Mouse (Mus musculus): ENCODE measurements around the gene Itih5. TPM values are rescaled to one million over a fixed set of nuclear protein-coding genes. Genes with fewer than 3 reads are reported as not detected.

Gene Itih5
- total and polyA plus RNA-seq, 2 experiments from 2014 or later: 11.6 to 16.7 TPM

GRCm38 (mm10) chr2:10263909-10264489 is 110.6 kb downstream of the Itih5 start:
- TF ChIP-seq CTCF (IDR thresholded peaks at IDR 0.05; ENCODE audit: low read depth): no peak
- Histone ChIP-seq H3K36me3 (ENCODE audit: insufficient read depth, low read length) (no peaks in the 10 kb centered on the region), H3K27me3 (ENCODE audit: insufficient read depth, low read length) (no peaks in the 10 kb centered on the region), H3K9me3 (ENCODE audit: low read length) (no peaks in the 10 kb centered on the region), H3K9ac (replicated peaks; ENCODE audit: low read length) (no peak overlapping the region), H3K4me2 (ENCODE audit: low read depth, low read length) (no peak overlapping the region), H3K27ac (no peak overlapping the region), H3K4me3 (ENCODE audit: low read length) (no peak overlapping the region), H3K4me1 (ENCODE audit: insufficient read depth, low read length) (no peaks in the 10 kb centered on the region)
- ATAC-seq (no peak), DNase-seq (ENCODE audit: low spot score) (no peak)
- WGBS: 38% methylated on average over 7 of the region's 7 CpGs

DNA sequence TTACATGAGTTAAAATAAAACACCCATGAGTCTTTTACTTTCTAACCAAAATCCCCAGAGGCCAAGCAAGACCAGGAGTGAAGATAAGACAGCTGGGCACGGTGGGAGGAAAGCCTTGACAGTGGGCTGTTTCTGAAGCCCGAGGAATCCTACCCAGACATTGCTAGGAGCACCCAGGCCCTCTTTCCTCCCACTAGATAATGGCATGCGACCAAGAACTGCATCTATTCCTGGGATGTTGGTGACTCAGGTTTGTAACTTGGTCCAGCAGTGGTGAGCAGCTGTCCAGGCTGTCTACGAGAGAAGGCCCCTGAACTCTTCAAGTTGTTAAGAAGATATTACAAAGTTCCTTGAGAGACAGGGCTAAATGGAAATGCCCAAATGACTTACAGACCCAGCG is 112.5 kb downstream of the Itih5 start:
- Histone ChIP-seq H3K4me2 (ENCODE audit: low read depth, low read length) (no peak overlapping the region), H3K4me3 (ENCODE audit: low read length) (no peak overlapping the region), H3K9ac (replicated peaks; ENCODE audit: low read length) (no peak overlapping the region), H3K27me3 (ENCODE audit: insufficient read depth, low read length) (no peaks in the 10 kb centered on the region), H3K9me3 (ENCODE audit: low read length) (no peaks in the 10 kb centered on the region), H3K4me1 (ENCODE audit: insufficient read depth, low read length) (no peaks in the 10 kb centered on the region), H3K36me3 (ENCODE audit: insufficient read depth, low read length) (no peaks in the 10 kb centered on the region), H3K27ac (no peak overlapping the region)
- no peak for DNase-seq (ENCODE audit: low spot score)
- no peak for ATAC-seq
- TF ChIP-seq CTCF (IDR thresholded peaks at IDR 0.05; ENCODE audit: low read depth): no peak
- 80% methylated on average over 5 of the region's 5 CpGs for WGBS

GRCm38 (mm10) chr2:10272604-10273115 is 119.3 kb downstream of the Itih5 start:
- WGBS: 75% methylated on average over 9 of the region's 9 CpGs
- no peak for TF ChIP-seq CTCF (IDR thresholded peaks at IDR 0.05; ENCODE audit: low read depth)
- Histone ChIP-seq H3K27me3 (ENCODE audit: insufficient read depth, low read length) (no peaks in the 10 kb centered on the region), H3K9me3 (ENCODE audit: low read length) (no peaks in the 10 kb centered on the region), H3K4me3 (ENCODE audit: low read length) (no peak overlapping the region), H3K9ac (replicated peaks; ENCODE audit: low read length) (no peak overlapping the region), H3K27ac (no peak overlapping the region), H3K36me3 (ENCODE audit: insufficient read depth, low read length) (no peaks in the 10 kb centered on the region), H3K4me2 (ENCODE audit: low read depth, low read length) (no peak overlapping the region), H3K4me1 (ENCODE audit: insufficient read depth, low read length) (no peaks in the 10 kb centered on the region; the same call in 1 of the 2 replicates)
- no peak for ATAC-seq
- DNase-seq (ENCODE audit: low spot score): no peak

DNA sequence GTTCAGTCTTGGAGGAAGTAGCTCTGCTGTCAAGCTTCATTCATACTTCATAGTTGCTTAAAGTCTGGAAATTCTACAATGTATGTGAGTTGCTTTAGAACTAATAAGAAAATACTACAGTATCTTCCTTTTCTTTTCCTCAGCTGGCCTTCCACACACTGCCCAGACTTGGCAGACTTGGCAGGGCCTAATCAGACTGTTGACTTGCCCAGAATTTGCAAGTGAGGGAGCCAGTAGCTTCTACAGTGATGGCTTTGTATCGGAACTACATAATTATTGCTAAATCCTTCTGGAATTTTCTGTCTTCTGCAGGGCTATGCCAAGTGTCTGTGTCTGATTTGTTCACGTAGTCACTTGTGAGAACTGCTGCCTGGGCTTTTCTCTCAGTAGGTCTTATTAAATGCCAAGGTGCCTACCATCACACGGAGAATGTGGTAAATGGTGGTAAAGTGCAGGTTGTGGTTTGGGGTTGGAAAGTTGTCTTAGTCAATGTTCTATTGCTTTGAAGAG is 120.2 kb downstream of the Itih5 start:
- TF ChIP-seq CTCF (IDR thresholded peaks at IDR 0.05; ENCODE audit: low read depth): no peak
- H3K9me3 ChIP-seq (ENCODE audit: low read length): no peaks in the 10 kb centered on the region
- 60% methylated on average over 3 of the region's 3 CpGs for WGBS
- no peak overlapping the region for H3K9ac ChIP-seq (replicated peaks; ENCODE audit: low read length)
- ATAC-seq (no peak), DNase-seq (ENCODE audit: low spot score) (no peak)
- no peaks in the 10 kb centered on the region; the same call in 1 of the 2 replicates for H3K4me1 ChIP-seq (ENCODE audit: insufficient read depth, low read length)
- no peak overlapping the region for H3K4me3 ChIP-seq (ENCODE audit: low read length)
- no peak overlapping the region for H3K4me2 ChIP-seq (ENCODE audit: low read depth, low read length)
- H3K27ac ChIP-seq: no peak overlapping the region
- H3K27me3 ChIP-seq (ENCODE audit: insufficient read depth, low read length): no peaks in the 10 kb centered on the region
- no peaks in the 10 kb centered on the region for H3K36me3 ChIP-seq (ENCODE audit: insufficient read depth, low read length)

- whole genome bisulfite sequencing: 40% methylated on average over 2 of the region's 2 CpGs
- Histone ChIP-seq H3K4me1 (ENCODE audit: insufficient read depth, low read length) (no peaks in the 10 kb centered on the region; the same call in 1 of the 2 replicates), H3K9ac (replicated peaks; ENCODE audit: low read length) (no peak overlapping the region), H3K4me2 (ENCODE audit: low read depth, low read length) (no peak overlapping the region), H3K27ac (peak overlapping the region; percentile 20; the same call in 1 of the 2 replicates), H3K4me3 (ENCODE audit: low read length) (no peak overlapping the region), H3K27me3 (ENCODE audit: insufficient read depth, low read length) (no peaks in the 10 kb centered on the region), H3K9me3 (ENCODE audit: low read length) (no peaks in the 10 kb centered on the region), H3K36me3 (ENCODE audit: insufficient read depth, low read length) (no peaks in the 10 kb centered on the region)
- TF ChIP-seq CTCF (IDR thresholded peaks at IDR 0.05; ENCODE audit: low read depth): no peak
- ATAC-seq (peak; percentile 94), DNase-seq (ENCODE audit: low spot score) (peak; percentile 90)
Observed at GRCm38 (mm10) chr2:10276194-10276593, 122.8 kb downstream of the Itih5 start.

- no peaks in the 10 kb centered on the region for H3K36me3 ChIP-seq (ENCODE audit: insufficient read depth, low read length)
- TF ChIP-seq CTCF (IDR thresholded peaks at IDR 0.05; ENCODE audit: low read depth): no peak
- H3K27me3 ChIP-seq (ENCODE audit: insufficient read depth, low read length): no peaks in the 10 kb centered on the region
- H3K4me3 ChIP-seq (ENCODE audit: low read length): no peak overlapping the region
- no peaks in the 10 kb centered on the region for H3K4me1 ChIP-seq (ENCODE audit: insufficient read depth, low read length)
- H3K9ac ChIP-seq (replicated peaks; ENCODE audit: low read length): no peak overlapping the region
- H3K9me3 ChIP-seq (ENCODE audit: low read length): no peaks in the 10 kb centered on the region
- no peak overlapping the region for H3K27ac ChIP-seq
- ATAC-seq: no peak
- 43% methylated on average over 5 of the region's 5 CpGs for WGBS
- no peak overlapping the region for H3K4me2 ChIP-seq (ENCODE audit: low read depth, low read length)
- DNase-seq (ENCODE audit: low spot score): no peak
Observed at GRCm38 (mm10) chr2:10283686-10284085, 130.3 kb downstream of the Itih5 start.

DNA sequence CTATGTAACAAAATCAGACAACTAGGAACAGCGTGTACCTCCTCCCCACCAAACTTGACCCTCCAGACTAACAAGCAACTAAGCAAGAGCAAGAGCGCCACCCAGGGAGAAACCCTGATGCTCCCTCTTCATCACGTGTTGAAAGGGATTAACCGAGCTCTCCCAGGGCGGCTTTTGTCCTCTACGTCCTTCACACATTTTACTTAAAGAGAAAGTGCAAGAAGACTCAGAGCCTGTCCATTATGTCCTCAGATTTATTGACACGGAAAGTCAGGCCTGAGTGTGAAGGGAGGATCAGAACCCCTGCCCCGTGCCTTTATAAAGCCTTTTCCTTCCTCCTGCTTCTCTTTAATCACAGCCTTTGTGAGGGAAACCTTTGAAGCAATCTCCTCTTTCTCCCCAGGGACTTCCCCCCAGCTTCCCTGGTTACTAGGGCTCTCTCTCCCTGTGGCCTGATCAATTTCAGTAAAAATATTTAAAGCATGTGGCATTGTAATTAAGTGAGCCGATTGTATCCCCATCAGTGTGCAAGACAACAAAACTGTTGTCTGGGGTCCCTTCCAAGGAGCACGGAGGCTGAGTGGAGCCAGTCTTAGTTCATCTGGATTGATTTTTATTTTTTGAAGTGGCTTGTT is 131.4 kb downstream of the Itih5 start:
- Histone ChIP-seq H3K27me3 (ENCODE audit: insufficient read depth, low read length) (no peaks in the 10 kb centered on the region), H3K4me2 (ENCODE audit: low read depth, low read length) (no peak overlapping the region), H3K9ac (replicated peaks; ENCODE audit: low read length) (no peak overlapping the region), H3K4me1 (ENCODE audit: insufficient read depth, low read length) (no peaks in the 10 kb centered on the region), H3K9me3 (ENCODE audit: low read length) (no peaks in the 10 kb centered on the region), H3K4me3 (ENCODE audit: low read length) (no peak overlapping the region), H3K36me3 (ENCODE audit: insufficient read depth, low read length) (no peaks in the 10 kb centered on the region), H3K27ac (no peak overlapping the region)
- 10% methylated on average over 10 of the region's 10 CpGs for whole genome bisulfite sequencing
- ATAC-seq (0 out of 2 replicates have a peak, but pooled peaks have one; percentile 58), DNase-seq (ENCODE audit: low spot score) (peak; percentile 65)
- peak; percentile 51 for TF ChIP-seq CTCF (IDR thresholded peaks at IDR 0.05; ENCODE audit: low read depth)
